Mouse (Mus musculus) kidney, postnatal 4 days (tissue): Measurements from ENCODE around the gene Tarm1.

ENCODE experiments used
- DNase-seq, 2 experiments: peaks; one replicate each; pipeline ENCODE4 v3.0.0; 2021; ENCODE audit warnings: mixed read lengths in 2 of 2

The Tarm1 gene

DNA sequence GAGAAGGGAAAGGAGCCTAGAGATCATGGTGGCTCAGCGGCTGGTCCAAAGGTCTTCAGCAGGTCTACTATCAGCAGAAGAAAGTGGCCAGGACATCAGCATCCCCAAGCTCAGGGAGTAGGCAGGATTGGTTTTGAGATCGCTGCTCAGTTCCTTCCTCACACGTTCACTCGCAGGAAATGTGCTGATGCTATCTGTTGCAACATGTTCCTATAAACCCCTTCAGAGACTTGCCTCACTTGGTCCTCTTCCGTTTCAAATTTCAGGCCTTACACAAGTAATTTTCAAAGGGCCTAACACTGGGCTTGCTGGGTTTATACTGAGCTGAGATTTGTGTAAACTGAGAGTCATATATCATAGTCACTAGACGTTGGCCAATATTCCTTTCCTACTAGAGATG lies at the start of gene Tarm1:
Tarm1 (minus strand) TSS at position 186 of the 400 bp plus-strand sequence.
- no peak for DNase-seq

DNA sequence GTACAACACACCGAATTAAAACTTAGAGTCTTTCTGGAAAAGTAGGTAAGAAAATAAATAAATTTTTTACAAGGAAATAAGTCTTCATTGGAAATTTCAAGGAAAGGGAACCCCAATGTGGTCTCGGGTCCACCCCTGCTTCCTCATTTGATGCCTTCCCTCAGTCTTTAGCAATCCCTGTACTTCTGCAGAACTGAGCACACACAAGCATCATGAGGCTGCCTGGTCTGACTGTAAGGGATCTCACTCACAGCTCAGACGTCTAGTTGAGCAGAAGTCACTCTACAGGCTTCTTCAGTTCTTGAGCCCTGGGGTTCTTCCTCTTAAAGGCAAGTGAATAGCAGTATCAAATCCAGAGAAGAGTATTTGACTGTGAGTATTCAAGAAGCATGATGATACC lies 3.5 kb upstream of the Tarm1 start:
- no peak for DNase-seq

DNA sequence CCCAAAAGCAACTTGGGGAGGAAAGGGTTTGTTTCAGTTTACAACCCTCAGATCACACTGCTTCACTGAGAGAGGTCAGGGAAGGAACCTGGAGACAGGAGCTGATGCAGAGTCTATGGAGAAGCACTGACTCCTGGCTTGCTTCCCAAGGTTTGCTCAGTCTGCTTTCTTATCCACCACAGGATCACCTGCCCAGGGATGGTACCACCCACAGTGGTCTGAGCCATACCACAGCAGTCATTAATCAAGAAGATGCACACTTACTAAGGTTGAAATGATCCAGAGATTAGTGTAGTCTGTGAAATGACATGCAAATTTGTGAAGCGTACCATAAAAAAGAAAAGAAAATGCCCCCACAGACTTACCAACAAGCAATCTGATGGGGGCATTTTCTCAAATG lies 2.0 kb downstream of the Tarm1 start:
- no peak for DNase-seq

DNA sequence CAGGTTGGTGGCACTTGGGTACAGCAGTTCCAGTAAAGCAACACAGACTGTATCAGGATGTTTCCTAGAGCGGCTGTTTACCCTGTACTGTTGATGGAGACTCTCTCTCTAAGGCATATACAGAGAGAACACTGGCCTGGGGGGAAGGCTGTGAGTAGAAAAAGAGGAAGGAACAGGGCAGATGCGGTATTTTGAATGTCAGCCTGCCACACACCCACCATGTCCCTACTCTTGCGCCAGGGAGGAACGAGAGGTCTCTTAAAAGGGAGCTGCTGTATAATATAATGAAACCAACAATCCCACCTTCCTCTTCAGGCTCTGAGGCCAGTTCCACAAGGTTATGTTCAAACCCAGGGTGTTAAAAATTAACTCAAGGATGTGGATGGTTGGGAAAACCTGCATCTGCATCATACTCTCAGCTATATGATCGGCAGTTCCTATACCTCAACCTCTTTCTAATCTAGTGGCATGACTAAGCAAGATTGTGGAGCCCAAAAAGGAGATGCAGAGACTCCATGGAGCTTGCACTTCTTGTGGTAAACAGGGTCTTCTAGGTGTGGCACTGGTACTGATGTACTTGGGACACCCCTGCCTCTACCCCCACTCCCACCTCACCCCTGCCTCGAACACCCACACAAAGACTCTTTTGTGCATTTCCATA lies 20.3 kb downstream of the Tarm1 start:
- no peak for DNase-seq

DNA sequence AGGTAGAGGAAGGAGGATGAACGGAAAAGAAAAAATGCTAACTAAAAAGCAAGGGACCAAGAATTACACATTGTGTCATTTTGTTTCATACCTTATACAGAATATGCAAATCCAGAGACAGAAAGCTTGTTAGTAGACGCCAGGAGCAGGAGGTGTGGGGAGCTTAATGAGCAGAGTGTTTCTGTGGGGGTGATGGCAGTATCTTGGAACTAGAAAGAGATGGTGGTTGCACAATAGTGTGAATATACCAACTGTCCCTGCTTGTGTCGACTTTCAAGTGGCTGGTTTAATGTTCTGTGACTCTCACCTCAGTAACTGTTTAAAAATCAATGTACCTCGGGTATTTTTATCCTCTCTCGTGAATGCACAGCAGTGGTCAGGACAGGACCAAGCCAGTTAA lies 25.7 kb downstream of the Tarm1 start:
- no peak for DNase-seq

DNA sequence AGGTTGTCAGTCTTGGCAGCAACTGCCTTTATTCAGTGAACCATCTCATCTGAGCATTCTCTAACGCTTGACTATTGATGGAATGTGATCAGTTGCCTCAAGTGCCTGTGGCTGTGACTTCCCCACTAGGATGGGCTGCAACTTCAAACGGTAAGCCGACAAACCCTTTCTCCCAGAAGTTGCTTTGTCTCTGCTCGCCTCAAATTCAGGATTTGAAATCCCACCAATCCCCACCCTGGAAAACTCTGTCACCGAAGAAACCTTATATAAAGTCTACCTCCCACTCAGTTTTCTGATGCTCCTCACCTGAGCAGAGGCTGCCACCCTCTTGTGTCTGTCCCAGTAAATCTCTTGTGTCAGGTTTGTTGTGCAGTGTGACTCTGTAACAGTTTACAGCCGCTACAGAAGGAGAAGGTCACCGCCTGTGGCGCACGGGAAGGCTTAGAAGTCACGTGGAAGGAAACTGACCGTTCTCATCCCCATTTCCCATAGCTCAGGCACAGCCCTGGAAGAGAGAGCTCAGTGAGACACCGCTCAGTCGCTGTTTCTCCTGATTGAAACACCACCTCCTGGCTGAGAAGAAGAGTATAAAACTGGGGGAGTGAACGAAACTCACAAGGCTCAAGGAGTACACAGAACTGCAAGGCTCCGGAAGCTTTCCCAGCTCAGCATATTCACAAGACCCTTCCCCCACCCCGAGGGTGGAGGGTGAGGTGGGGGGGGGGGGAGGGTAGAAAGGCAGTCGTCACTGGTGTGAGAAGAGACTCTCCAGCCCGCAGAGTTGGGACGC lies 27.9 kb downstream of the Tarm1 start:
- DNase-seq: peak in 1 of 2 experiments; percentile 19

DNA sequence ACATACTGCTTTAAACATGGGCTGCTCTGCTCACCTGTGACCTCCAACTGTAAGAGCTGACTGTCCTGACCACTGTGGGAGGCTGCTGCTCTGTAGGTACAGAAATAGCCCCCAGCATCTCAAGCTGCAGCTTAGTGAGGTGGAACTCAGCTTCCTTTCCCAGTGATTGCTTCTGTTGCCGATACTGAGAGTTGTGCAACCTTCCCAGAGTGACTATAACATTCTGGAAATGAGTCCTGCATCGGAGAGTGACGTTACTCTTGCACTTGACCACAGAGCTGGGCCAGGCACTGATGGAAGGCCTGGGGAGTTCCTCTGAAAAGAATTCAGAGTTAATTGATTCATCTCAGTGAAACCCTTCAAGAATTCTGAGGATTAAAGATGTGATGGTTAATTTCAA lies 29.6 kb downstream of the Tarm1 start:
- no peak for DNase-seq

DNA sequence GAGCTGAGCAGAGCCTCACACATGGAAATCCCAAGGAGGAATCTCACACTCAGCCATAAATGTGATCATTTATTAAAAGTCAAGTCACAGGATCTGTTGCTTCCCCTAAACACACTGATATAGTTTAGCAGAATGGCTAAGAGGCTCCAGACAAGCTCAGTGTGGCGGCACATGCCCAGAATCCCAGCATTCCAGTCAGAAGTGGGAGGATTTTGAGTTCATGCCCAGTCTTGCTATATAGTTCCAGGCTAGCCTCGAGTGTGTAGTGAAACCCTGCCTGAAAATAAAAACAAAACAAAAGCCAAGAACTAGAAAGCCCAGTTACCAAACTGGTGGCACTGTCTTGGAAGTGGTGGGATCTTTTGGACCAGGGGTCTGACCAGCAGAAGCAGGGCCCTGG lies 33.8 kb downstream of the Tarm1 start:
- DNase-seq: no peak

DNA sequence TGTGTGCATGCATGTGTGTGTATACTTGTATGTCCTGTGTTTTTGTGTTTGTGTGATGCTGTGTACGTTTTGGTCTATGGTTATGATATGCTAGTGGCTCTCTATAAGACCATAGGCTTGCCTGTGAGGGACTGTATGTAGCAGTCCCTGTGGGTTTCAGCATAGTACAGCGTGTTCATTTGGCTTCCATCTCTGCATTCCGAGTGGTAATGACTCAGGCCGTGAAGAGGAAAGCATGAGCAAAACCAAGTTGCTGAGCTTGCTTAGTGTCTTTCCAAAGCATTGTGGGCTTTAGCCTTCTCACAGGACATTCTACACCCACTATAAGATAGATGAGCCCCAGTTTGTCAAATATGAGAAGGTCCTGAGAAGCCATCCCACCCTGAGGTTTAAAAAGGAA lies 39.1 kb downstream of the Tarm1 start:
- DNase-seq: no peak

DNA sequence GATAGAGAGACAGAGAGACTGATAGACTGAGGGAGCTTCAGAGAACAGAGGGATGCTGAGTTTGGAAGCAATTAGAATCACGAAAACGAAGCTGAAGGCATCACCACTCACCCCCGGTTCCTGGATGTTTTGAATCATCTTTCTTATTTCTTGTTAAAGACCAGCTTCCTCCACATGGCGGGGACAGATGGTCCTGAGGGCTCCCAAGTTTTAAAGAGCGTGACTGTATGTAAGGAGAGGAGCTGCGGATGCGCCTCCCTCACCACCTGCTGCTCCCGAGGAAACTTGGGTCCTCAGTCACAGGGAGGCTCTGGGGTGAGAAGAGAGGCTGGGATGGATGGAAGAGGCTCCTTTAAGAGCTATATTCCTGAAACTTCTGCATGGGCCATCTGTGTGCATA lies 42.2 kb downstream of the Tarm1 start:
- DNase-seq: no peak

DNA sequence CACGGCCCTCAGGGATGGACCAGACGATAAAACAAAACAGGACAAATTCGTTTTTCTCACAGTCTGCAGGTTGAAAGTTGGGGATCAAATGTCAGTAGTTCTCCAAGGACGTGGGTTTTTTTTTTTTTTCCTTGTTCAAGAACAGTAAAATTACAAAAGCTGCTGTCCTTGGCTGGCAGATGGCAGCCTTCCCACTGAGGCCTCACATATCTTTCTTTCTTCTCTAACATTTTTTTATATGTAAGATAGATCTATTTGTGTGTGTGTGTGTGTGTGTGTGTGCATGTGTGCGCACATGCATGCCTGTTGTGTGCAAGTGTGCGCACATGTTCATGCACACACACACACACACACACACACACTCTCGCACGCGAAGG lies 44.6 kb downstream of the Tarm1 start:
- DNase-seq: no peak

DNA sequence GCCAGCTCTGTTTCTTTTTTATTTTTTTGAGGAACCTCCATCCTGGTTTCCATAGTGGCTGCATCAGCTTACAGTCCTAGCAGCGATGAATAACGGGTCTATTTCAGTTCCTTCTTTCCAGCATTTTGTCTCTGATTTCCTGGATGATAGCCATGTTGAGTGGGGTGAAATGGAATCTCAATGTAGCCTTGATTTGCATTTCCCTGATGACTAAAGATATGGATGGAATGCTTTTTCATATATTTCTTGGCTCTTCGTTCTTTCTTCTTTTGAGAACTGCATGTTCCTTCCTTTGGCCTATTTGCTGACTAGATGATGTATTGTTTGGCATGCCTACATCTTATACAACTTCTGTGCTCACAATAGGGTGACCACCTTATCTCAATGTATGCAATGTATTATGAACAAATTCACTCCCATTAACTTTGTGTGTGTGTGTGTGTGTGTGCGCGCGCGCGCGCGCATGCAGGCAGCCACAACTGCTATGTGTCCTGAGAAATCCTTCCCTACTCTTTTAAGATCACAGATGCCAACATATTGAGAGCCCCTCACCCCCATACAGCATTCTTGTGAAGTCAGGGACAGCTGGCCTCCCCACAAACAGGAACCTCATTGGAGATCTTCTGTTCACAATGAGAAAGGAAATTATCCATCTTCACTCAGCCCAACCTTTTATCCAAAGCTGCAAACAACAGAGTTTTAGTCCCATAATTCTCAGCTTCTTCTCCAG lies 45.1 kb downstream of the Tarm1 start:
- DNase-seq: no peak

DNA sequence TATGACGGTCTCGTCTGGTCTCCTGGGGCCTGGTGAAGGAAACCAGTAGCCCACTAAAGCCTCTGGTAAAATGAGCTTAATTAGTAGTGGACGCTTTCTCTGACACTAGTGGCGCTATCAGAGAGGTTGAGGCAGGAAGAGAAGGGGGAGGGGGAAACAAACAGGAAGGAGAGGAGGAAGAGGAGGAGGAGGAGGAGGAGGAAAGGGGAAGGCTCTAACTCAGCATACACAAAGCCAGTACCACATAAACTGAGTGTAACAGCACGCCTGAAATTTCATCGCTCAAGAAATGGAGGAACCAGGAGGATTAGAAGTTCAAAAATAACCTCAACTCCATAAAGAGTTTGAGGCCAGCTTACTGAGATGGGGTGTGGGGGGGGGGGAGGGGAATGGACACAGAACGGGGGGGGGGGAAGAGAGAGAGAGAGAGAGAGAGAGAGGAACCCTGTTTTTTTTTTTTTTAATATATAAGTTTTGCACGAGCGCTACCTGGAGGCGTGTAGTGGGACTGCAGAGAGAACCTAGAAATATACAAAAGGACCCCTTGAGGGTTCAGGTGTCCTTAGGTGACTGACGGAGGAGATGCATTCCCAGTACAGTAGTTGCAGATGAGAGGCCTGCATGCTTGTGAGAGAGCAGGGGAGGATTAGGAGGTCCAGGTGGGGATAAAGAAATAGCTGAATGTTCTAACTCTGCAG lies 48.8 kb downstream of the Tarm1 start:
- DNase-seq: no peak

DNA sequence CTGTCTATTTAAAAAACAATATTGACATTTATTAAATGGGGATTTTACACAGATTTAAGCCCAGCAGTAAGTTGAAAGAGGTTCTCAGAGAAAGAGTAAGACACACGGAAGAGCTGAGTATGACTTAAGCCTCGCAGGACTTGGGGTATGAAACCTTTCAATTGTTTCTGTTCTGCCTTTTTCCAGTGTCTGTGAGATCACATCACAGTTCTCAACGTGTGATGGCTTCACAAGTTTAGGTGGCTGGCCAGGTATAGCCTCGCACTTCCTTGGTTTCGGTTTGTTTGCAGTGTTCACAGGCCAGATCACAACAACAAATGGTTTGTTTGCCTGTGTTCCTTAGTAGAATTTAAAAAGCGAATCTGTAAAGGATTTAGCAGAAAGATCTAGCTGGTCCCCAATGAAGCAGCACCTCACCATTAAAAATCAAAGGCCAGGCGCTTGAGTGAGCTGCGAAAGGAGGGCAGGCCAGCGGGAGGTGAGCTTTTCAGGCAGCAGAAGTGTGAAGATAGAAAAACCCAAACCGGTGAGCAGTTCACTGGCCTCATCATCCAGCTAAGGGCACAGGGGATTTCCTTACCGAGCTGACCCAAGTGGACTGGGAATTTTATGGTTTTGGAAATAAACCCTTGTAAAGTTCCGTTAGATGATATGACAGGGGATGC lies 49.5 kb downstream of the Tarm1 start:
- no peak for DNase-seq

DNA sequence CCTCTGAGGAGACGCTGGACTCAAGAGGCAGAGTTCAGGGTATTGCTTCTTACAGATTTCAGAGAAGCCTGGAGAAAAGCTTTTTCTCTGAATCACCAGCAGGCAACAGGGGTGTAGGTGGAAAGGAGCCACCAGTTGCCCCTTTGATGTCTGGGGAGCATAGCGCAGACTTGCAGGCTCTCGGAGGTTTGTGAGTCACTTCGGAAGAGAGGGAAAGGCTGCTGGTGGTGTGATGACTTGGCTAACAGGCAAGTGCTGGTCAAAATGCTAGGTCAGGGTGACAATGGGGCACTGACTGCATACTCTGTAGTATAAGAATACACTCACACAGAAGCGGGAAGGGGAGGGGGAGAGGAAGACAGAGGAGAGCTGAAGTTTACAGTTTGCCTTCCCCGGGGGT lies 51.3 kb downstream of the Tarm1 start:
- no peak for DNase-seq

DNA sequence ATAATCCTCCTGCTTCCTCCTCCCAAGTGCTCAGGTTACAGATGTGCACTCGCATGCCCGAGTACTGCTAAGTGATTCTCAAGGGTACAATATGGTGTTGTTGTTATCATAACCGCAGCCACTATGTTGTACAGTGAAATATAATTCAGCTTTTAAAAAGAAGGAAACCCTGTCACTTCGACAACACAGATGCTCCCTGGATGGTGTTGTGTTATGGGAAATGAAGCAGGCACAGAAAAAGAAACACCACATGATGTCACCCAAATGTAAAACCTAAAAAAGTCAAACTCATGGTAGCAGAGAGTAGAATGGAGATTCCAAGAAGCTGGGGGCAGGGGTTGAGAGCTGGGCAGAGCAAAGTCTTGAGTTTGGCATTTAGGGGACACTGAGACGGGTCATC lies 51.8 kb downstream of the Tarm1 start:
- DNase-seq: no peak

DNA sequence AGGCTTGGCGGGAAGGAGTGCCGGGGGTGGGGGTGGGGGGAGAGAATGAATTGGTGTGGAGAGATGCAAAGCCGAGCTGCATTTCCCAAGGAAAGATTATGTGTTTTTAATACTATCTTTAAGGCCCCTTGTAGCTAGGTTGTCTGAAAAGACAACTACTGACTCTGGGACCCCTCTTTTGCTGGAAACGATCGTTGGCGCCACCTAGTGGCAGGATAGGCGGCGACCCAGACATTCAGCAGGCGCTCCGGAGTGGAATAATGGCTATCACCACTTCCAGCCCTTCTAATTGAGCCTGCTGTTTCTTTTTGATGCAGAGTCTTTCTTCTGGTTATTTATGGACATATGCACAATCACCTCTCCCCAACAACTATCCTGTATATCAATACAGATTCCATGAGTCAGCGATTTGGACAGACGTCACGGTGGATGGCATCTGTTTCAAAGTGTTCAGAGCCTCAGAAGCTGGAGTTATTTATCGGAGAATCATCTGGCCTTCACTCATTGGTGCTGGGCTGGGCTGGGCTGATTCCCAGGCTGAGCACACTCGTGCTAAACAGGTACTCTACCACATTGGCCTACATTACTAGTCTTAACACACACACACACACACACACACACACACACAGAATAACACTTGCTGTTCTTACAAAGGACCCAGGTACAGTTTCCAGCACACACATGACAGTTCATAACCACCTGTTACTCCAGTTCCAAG lies 53.5 kb downstream of the Tarm1 start:
- DNase-seq: peak; percentile 86 to 87

DNA sequence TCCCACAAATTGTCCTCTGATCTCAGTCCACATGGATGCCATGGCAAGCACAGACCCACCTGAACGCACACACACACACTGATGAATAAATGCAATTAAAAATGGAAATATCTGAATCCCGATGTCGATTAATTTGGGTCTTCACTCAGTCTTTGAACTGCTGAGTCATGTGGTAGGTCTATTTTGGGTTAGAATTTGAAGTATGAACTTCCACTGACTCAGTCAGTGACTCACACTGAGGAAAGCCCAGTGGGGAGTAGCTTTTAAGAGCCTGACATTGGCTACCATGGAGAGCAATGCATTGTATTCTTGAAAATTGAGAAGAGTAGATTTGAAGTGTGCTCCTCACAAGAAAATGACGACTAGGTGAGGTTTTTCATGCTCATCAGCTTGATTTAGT lies 55.4 kb downstream of the Tarm1 start:
- DNase-seq: no peak

DNA sequence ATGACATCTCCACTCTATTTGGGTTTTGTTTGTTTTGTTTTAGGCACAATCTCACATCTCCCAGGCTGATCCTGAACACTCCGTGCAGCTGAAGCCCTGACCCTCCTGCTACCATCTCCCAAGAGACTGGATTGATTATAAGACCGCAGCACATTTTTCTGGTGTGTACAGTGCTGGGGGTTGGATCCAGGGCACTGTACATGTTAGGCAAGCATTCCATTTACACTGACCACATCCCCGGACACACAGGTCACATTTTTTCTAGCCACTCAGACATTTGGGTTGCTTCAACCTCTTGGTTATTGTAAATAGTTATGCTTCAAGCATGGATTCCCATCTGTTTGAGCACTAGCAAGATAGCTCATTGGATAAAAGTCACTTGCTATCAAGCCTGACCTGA lies 55.8 kb downstream of the Tarm1 start:
- DNase-seq: no peak

DNA sequence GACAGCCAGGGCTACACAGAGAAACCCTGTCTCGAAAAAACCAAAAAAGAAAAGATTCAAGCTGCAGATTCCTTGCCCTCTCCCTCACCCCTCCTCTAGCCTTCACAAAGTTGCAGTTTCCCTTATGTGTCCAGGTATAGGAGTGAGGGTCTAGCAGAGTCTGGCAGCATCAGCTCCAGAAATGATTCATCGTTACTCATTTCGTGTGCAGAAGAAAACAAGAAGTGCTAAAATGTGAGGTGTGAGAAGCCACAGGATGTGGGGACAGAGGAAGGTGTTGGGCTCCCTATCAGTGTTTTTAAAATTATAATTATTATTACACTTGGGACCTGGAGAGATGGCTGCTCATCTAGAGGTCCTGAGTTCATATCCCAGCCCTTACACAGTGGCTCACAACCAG lies 57.7 kb downstream of the Tarm1 start:
- DNase-seq: no peak

DNA sequence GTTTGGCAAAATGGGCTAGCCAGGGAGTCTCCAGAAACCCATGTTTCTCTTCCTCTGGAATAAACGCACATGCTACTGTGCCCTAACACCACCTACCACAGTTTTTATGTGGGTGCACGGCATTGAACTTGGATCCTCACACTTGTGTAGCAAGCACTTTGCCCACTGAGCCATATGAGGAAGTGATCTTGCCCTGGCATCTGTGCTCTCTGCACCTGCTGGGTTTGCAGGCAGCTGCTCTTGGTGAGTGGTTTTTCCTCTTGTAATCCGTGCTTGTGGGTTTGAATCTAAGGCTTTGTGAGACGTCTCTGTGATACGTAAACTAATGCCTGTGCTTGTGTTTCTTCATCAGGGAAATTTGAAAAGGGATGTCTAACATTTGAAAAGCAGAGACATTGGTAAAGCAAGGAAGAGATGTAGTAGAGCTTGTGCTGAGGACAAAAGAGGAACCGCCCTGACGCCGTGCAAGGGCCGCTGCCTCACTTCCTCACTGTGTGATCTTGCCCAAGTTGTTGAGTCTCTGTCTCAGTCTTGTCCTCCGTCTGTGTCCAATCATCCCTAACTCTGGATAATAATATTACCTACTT lies 59.9 kb downstream of the Tarm1 start:
- no peak for DNase-seq

DNA sequence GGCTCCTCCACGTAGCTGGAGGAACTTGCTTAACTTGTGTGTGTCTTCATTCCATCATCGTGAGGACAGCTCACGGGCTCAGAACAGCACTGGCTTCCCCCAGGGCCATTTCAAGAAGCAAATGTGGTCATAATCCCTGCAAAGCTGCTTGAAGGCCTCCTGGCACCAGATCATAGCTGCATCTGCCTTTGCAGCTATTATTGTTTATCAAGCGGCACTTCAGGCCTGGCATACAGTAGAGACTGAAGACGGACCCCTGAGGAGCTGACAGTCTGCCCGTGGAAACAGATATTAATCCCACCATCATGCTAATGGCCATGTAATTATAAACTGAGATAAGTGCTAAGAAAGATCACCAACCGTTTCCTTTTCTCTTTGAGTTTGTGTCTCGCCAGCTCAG lies 61.9 kb downstream of the Tarm1 start:
- no peak for DNase-seq
